Mouse (Mus musculus) thymus, postnatal 4 days (tissue): ENCODE data around the gene Usp36.

Experiments
- DNase-seq: peaks from one replicate; pipeline ENCODE4 v3.0.0; 2021

The Usp36 gene

DNA sequence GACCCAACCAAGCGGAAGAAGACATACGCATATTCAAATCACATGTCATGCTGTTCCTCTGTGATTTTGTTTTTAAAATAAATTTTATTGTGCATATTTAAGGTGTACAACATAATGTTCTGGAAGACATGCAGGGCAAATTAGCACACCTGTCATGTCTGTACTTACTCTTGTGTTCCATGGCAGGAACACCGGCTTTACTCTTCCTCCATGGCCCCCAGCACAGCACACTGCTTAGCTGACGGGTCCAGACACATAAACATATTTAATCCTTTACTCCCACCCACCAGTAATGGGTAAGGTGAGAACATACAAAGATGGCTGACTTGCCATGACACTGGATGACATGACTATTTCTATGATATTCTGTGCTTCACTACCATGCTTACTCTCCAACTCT is 71.0 kb downstream of the Usp36 start:
- DNase-seq, result no peak

DNA sequence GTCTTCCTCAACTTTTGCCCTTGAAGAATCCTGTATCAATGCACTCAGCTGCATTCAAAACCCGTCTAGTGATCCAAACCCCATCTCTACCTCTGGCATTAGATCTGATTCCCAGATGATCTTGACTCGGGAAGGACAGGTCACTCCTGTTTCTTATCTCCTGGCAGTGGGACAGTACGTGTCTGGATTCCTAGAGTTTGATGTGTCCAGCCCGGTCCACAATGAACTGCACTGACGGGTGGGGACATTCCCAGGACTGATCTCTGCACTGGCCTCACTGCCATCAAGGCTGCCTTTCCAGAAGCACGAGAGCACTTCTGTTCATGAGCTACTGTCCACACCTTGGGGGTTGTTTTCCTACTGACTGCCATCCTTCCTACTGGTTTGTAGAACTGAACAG is 73.6 kb downstream of the Usp36 start:
- no peak for DNase-seq

DNA sequence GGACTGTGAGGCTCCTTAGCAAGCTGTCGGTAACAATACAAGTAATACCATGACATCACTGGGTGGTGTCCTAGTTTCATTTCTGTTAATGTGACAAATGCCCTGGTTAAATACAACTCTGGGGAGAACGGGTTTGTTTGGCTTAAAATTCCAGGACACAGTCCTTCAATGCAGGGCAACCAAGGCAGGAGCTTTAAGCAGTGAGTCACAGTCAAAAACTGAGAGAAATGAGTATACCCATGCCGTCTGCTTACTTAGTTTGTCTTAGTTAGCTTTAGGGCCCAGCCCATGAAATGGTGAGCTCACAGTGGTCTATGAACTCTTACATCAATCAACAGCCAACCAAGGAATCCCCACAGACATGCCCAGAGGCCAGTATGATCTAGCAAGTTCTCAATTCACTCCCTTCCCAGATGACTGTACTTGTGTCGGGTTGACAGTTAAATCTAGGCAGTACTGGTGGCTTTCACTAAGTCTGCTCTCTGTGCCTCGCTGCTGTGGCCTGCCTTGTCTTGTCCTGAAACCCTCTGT is 74.1 kb downstream of the Usp36 start:
- DNase-seq, result no peak

DNA sequence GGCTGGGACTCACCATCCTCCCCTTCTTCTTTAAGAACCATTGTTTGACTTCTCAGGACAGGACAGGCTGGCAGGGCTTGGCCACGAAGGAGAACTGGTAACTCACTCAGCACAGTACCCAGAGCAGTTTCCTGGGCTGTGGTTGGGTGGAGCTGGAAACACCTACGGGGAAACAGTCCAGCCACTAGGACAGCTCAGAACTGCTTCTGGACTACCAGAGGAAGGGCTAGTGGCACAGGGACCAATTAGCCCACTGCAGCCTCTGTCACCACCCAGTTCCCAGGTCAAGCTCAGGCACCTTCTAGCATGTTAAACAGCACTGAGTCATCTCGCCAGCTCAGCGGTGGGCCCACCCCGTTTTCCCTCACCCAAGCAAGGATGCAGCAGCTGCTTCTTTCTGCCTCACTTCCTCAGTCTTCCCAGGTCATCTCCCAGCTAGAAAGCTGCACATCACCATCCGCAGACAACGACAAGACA is 77.4 kb downstream of the Usp36 start:
- DNase-seq, result no peak

DNA sequence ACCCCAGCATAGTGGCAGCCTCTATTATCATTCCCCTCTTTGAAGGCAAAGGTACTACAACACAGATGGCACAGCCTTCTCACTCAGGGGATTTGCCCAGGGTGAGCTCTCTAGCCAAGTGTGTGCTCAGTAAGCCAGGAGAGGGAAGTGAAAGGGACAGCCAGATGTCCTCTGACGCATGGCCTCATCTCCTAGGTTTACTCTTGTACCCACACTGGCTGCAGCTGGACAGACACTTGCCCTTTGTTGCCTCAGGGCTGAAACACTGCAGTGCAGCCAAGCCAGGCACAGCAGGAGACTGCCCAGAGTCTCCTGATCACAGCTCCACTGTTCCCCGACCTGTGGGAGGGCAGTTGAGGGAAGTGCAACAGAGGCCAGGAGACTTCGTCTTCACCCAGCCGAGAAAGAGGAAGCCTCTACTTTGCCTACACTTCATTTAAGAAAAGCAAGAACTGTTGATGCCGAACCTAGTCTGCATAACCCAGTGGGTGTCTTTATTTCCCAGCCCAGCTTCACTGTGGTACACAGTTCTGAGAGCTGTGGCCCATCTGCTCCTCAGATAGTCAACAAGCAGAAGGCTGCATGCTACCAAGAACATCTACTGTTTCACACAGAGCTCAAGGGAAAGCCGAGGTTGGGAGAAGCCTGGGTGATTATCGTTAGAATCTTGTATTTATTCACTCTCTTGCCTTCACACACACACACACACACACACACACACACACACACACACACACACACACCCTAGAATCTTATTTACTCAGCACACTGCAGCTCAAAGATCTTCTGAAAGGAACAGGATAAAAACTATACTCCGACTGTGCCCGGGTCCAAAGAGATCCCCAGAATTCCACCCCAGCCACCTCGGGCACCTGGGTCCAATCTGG is 78.1 kb downstream of the Usp36 start:
- no peak for DNase-seq

DNA sequence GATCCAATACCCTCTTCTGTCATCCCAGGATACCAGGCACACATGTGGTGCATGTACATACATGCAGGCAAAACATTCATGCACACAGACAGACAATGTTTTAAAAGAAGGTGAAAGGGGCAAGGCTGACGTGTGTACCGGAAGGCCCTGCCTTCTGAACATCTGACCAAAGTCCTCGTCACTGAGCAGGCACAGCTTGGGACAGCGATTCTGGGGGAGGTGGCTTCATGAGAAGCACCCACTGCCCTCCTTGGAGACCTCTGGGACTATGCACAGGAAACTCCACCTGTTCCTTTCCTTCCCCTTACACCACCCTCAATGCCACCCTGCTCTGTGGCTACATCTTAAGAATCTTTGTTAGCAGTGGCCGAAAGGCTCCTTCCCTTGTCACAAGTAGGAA is 79.1 kb downstream of the Usp36 start:
- no peak for DNase-seq

DNA sequence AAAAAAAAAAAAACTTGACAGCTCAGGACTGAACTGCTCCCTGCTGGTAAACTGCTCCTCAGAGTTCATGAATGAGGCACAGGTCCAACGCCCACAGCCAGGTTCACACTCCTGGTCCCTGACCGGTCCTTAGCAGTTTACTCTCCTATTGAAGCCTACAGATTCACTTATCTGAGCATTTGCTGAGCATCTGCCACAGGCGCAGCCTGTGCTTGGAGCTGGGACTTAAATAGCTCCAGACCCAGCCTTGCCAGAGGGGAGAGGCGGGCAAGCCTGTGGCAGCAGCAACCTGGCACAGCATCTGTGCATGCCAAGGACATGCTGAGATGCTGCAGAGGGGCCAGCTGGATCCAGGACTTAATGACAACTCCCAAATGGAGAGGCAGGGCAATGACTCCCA is 79.9 kb downstream of the Usp36 start:
- no peak for DNase-seq
